Mouse (Mus musculus): Measurements from ENCODE around the gene Krt19. TPM values are rescaled to one million over a fixed set of nuclear protein-coding genes. Genes with fewer than 3 reads are reported as not detected.

The Krt19 gene
- total RNA-seq, 2 experiments from 2014 or later, result 0.37 to 0.57 TPM

- no peak for DNase-seq (ENCODE audit: low spot score)
Measured at GRCm38 (mm10) chr11:100137693-100138092, 10.8 kb downstream of the Krt19 start.

- no peak for DNase-seq (ENCODE audit: low spot score)
Measured at GRCm38 (mm10) chr11:100136559-100136958, 11.9 kb downstream of the Krt19 start.

GRCm38 (mm10) chr11:100135731-100136130 is 12.7 kb downstream of the Krt19 start, which contains the start of gene Krt15:
Gene Krt15, minus strand, starts transcription at chr11:100135928.
- no peak for DNase-seq (ENCODE audit: low spot score)

- DNase-seq (ENCODE audit: low spot score), result no peak
Measured at GRCm38 (mm10) chr11:100124901-100125300, 23.6 kb downstream of the Krt19 start.

- DNase-seq (ENCODE audit: low spot score), result no peak
Measured at GRCm38 (mm10) chr11:100121466-100121865, 27.0 kb downstream of the Krt19 start, which contains the start of gene Krt13. Gene Krt13, minus strand, starts transcription at chr11:100121566.

GRCm38 (mm10) chr11:100120331-100120730 is 28.1 kb downstream of the Krt19 start:
- no peak for DNase-seq (ENCODE audit: low spot score)

GRCm38 (mm10) chr11:100113742-100114029 is 34.8 kb downstream of the Krt19 start:
- no peak for DNase-seq (ENCODE audit: low spot score)

GRCm38 (mm10) chr11:100112935-100113741 is 35.3 kb downstream of the Krt19 start:
- no peak for DNase-seq (ENCODE audit: low spot score)

- no peak for DNase-seq (ENCODE audit: low spot score)
Measured at GRCm38 (mm10) chr11:100105576-100106122, 42.8 kb downstream of the Krt19 start, which contains the start of gene Krt36. Gene Krt36, minus strand, starts transcription at chr11:100105626.

GRCm38 (mm10) chr11:100102693-100103429 is 45.6 kb downstream of the Krt19 start:
- DNase-seq (ENCODE audit: low spot score), result no peak

GRCm38 (mm10) chr11:100100391-100100790 is 48.1 kb downstream of the Krt19 start:
- DNase-seq (ENCODE audit: low spot score), result no peak

- no peak for DNase-seq (ENCODE audit: low spot score)
Measured at GRCm38 (mm10) chr11:100097819-100098218, 50.6 kb downstream of the Krt19 start.

- DNase-seq (ENCODE audit: low spot score), result no peak
Measured at GRCm38 (mm10) chr11:100096141-100096540, 52.3 kb downstream of the Krt19 start, which contains the start of gene Krt35. Gene Krt35, minus strand, starts transcription at chr11:100096241.

Other genes starting within 250 kb of the Krt19 start
- not detected for gene Krtap31-1, start 240.7 kb downstream of the Krt19 start, total RNA-seq (2021)
- not detected for gene Gm11565, start 233.9 kb downstream of the Krt19 start, total RNA-seq (2021)
- gene Krtap31-2, start 212.4 kb downstream of the Krt19 start, total RNA-seq (2021), result not detected
- not detected for gene Krtap9-5, start 200.2 kb downstream of the Krt19 start, total RNA-seq (2021)
- not detected for gene Krtap29-1, start 169.6 kb downstream of the Krt19 start, total RNA-seq (2021)
- gene Krtap16-1, start 162.1 kb downstream of the Krt19 start, total RNA-seq (2021), result not detected
- not detected for gene Krtap17-1, start 154.7 kb downstream of the Krt19 start, total RNA-seq (2021)
- gene Krt33a, start 132.5 kb downstream of the Krt19 start, total RNA-seq (2021), result under 1 TPM in 1 of 2 experiments, not detected in 1; 0.21 TPM
- not detected for gene Krt33b, start 118.8 kb downstream of the Krt19 start, total RNA-seq (2021)
- gene Krt34, start 107.1 kb downstream of the Krt19 start, total RNA-seq (2021), result under 1 TPM in 1 of 2 experiments, not detected in 1; 0.25 TPM
- gene Krt31, start 98.1 kb downstream of the Krt19 start, total RNA-seq (2021), result not detected
- gene Krt32, start 60.4 kb downstream of the Krt19 start, total RNA-seq (2021), result not detected
- gene Krt35, start 52.4 kb downstream of the Krt19 start, total RNA-seq (2021), result not detected
- not detected for gene Krt36, start 43.0 kb downstream of the Krt19 start, total RNA-seq (2021)
- not detected for gene Krt13, start 27.1 kb downstream of the Krt19 start, total RNA-seq (2021)
- gene Krt15, start 12.7 kb downstream of the Krt19 start, total RNA-seq (2021), result not detected
- gene Krt9, start 44.6 kb upstream of the Krt19 start, total RNA-seq (2021), result not detected
- gene Krt14, start 58.9 kb upstream of the Krt19 start, total RNA-seq (2021), result not detected
- not detected for gene Krt16, start 100.2 kb upstream of the Krt19 start, total RNA-seq (2021)
- under 1 TPM in 1 of 2 experiments, not detected in 1; 0.14 TPM for gene Krt17, start 112.4 kb upstream of the Krt19 start, total RNA-seq (2021)
- gene Krt42, start 121.2 kb upstream of the Krt19 start, total RNA-seq (2021), result not detected
- 1,000 to 10,000 TPM; 1,490 to 1,592 TPM for gene Eif1, start 171.2 kb upstream of the Krt19 start, total RNA-seq (2021)
- not detected for gene Gast, start 185.7 kb upstream of the Krt19 start, total RNA-seq (2021)
- gene Hap1, start 207.5 kb upstream of the Krt19 start, total RNA-seq (2021), result under 1 TPM; 0.26 to 0.53 TPM
- 10 to 100 TPM; 73.4 to 81.3 TPM for gene Jup, start 249.1 kb upstream of the Krt19 start, total RNA-seq (2021)

Measured in gastrocnemius, adult 18-20 months (tissue).